Mouse (Mus musculus): ENCODE measurements around the gene Dedd. TPM values are rescaled to one million over a fixed set of nuclear protein-coding genes. Genes with fewer than 3 reads are reported as not detected.

Dedd gene
- polyA plus RNA-seq, 2 experiments from 2014 or later: 36.8 to 43.8 TPM

DNA sequence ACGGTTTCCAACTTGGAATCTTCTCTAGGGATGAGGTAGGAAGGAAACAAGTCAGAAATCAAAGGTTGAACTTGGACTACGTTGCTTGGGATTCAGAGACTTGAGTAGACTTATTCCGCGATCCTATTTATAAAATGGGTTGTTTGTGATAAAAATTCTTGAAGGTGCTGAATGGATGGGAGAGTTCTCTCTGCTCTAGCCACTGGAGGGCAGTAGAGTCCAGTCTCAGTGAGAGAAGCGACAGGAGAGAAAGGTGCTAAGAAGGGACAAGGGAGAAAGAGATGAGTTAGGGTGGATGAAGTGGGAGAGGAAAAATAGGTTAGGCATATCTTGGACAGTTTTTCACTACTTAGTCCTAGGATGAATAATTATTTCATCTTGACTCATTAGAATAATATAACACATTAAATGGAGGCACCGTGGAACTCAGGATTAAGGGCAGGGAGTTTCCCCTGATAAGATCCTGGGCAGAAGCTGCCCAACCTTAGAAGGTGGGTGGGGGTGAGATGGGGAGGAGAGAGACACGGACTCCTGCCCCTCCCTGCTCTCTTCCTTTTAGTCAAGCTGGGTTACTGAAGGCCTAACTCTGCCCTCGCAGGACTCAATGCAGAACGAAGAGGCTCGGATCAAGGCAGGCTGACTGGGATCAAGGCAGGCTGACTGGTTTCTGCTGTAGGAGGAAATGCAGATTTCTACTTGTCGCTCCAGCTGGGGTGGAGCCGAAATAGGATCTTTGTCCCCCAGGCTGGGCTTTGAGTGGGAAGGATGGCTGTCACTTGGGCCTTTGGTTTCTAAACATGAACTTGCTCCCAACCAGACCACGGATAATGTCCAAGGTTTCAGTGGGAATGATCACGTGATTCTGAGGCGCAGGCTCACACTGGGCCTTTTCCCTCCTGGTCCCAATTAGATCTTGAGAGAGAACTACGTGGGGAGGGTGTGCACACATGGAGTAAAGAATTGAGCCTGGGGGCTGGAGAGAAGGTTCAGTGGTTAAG is 32.5 kb downstream of the Dedd start:
- peak; percentile 73 for ATAC-seq

- ATAC-seq: no peak
Measured at GRCm38 (mm10) chr1:171365934-171366333, 37.0 kb downstream of the Dedd start.

- ATAC-seq: no peak
Measured at GRCm38 (mm10) chr1:171369845-171370556, 41.1 kb downstream of the Dedd start, which contains the start of gene Nectin4. Gene Nectin4 (plus strand): TSS chr1:171370099.

DNA sequence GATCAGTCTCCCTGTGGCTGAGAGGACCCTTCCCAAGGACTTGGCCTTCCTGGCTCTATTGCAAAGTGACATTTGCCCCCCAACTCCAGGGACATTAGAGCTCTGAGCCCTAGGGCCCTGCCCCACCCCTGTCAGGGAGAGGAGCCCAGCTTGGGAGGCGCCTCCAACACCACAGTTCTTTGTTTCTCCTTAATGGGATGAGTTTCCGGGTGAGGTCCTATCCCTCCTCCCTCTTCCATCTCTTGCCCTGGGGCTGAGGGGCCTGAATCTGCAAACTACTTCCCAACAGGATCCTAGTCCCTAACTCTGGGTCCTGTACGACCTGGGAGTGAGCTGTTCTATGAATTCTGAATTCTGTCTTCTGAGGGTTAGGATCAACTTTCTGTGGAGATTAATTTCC is 43.9 kb downstream of the Dedd start:
- ATAC-seq: no peak

GRCm38 (mm10) chr1:171373946-171374345 is 45.0 kb downstream of the Dedd start:
- no peak for ATAC-seq

DNA sequence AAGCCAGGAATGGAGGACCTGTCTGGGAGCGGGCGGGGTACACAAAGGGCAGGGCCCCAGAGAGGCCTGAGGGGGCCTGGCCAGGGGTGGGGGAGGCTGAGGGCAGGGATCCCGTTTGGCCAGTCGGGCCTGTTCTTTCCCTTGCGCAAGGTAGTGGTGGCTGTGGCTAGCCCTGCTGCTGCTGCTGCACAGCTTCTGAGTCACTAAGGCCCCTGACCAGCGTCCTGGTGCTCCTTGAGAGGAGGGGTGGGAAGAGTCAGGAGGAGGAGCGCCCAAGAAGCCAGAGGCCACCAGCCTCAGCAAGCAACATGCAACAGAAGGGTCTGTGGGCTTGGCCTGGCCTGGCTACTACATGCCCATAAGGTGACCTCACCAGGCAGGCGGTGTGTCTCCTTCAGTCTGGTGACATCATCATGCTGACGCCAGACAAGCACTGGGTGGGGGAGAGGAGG is 46.7 kb downstream of the Dedd start:
- ATAC-seq: no peak

- ATAC-seq: no peak
Measured at GRCm38 (mm10) chr1:171378298-171378697, 49.4 kb downstream of the Dedd start.

DNA sequence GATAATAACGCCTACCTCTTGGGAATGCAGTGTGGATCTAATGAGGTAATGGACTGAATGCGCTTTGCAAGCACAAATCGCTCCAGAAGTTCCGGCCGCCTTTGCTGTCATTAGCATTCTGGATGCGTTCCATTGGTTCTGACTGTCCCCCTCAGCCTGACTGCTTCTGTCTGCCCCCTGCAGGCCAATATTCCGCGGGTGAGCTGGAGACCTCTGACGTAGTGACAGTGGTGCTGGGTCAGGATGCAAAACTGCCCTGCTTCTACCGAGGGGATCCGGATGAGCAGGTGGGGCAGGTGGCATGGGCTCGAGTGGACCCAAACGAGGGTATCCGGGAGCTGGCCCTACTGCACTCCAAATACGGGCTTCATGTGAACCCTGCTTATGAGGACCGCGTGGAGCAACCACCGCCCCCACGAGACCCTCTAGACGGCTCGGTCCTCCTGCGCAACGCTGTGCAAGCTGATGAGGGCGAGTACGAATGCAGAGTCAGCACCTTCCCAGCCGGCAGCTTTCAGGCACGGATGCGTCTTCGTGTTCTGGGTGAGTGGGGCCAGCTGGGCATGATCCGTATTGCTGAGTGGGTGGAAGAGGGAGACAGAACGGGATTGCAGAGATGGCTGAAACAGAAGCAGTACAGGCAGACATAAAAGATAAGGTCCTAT is 51.1 kb downstream of the Dedd start:
- ATAC-seq: peak; percentile 99

GRCm38 (mm10) chr1:171382096-171382620 is 53.2 kb downstream of the Dedd start:
- no peak for ATAC-seq

DNA sequence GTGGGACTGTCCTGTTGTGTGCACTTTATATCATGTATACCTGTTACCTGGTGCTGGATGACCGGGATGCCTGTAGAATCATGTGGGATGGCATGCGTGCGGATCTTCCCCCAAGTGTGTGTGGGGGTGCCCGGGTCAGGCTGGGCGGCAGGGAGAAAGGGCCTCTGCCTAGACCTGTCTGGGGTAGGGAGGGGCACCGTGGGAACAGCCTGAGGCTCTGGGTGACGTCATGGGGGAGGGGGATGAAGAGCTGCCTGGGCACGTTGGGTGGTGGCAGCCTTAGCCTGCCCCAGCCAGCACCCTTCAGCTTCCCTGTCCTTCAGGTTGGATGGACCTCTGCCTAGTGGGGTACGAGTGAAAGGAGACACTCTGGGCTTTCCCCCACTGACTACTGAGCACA is 55.4 kb downstream of the Dedd start:
- ATAC-seq: no peak

DNA sequence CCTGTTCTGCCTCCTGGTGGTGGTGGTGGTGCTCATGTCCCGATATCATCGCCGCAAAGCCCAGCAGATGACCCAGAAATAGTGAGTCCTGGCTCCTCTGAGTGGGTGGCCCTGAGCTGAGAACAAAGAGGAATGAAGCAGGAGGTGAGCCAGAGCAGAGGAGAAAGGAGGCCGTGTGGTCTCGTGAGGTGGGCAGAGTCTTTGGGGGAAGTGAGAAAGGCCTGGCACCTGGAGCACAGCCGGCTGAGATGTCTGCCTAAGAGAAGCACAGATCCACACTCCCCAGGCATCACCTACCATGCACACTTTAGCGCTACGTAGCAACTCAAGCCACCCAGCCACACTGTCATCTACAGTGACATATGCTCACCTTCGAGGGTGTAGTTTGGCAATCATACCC is 56.2 kb downstream of the Dedd start:
- ATAC-seq: no peak

GRCm38 (mm10) chr1:171387099-171387498 is 58.2 kb downstream of the Dedd start:
- ATAC-seq: no peak

DNA sequence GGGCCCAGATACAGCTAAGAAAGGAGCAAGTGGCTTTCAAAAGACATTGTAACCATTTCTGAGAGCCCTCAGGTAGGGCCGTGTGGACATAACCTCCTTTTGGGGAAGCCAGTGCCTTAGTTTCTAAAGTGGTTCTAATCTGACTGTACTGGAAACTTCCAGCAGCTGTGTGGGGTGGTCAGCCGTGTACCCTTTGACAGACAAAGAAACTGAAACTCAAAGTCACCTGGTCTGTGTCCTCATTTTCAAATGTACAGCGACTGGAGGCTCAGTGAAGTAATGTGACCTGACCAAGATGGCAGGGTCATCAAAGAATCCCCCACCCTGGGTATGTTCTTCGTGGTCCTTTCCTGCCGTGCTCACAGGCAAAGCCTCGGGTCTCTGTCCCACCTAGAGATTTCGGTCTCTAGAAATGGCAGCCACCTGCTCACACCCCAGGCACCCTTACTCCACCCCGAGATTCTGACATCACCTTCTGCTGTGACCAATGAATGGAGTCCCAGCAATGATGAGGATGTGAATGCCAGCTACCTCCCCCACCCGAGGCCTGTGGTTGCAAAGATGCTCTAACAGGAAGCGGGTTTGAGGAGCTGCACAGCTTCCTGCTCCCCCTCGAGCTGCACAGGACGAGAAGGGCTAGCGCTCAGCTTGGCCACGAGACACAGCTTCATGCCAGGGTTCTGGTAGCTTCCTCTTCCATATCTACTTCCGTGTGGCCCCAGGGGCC is 59.6 kb downstream of the Dedd start, which contains the start of gene Arhgap30:
Arhgap30 (plus strand) TSS at position 579 of the 727 bp plus-strand sequence.
- ATAC-seq: peak; percentile 86

DNA sequence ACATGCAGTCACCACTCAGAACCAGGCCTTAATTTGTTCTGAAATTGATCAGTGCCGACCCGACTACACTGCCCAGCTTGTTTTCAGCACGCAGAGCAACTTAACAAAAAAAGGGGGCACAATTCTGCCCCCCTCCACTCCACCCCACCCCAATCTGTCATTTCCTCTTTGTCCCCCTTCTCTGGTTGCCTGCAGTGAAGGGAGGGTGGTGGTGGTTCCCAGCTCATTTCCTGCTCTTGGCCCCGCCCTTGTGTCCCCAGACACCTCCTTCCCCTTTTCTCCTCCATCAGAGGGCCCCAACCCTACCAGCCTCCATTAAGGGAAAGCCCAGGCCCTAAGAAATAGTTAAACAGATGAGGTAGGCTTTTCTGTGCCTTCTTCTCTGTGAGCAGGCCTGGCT is 61.2 kb downstream of the Dedd start:
- peak; percentile 74 for ATAC-seq

Other genes with a start within 250 kb of the Dedd start
- gene Cfap126, start 215.2 kb upstream of the Dedd start, polyA plus RNA-seq (2017; shearing (Covaris generic)): 1 to 10 TPM; 4.8 to 5.5 TPM
- 100 to 1,000 TPM; 135 to 150 TPM for gene Sdhc, start 178.5 kb upstream of the Dedd start, polyA plus RNA-seq (2017; shearing (Covaris generic))
- not detected for gene Mpz, start 178.4 kb upstream of the Dedd start, polyA plus RNA-seq (2017; shearing (Covaris generic))
- gene Pcp4l1, start 132.9 kb upstream of the Dedd start, polyA plus RNA-seq (2017; shearing (Covaris generic)): not detected
- under 1 TPM; 0.15 to 0.54 TPM for gene Nr1i3, start 115.2 kb upstream of the Dedd start, polyA plus RNA-seq (2017; shearing (Covaris generic))
- 10 to 100 TPM; 24.0 to 48.7 TPM for gene Tomm40l, start 106.6 kb upstream of the Dedd start, polyA plus RNA-seq (2017; shearing (Covaris generic))
- gene Apoa2, start 104.1 kb upstream of the Dedd start, polyA plus RNA-seq (2017; shearing (Covaris generic)): under 1 TPM in 1 of 2 experiments, not detected in 1; 0.75 TPM
- 1 to 10 TPM; 1.8 to 3.5 TPM for gene Fcer1g, start 94.8 kb upstream of the Dedd start, polyA plus RNA-seq (2017; shearing (Covaris generic))
- gene Adamts4, start 78.7 kb upstream of the Dedd start, polyA plus RNA-seq (2017; shearing (Covaris generic)): under 1 TPM in 1 of 2 experiments, not detected in 1; 0.13 TPM
- gene Ndufs2, start 77.8 kb upstream of the Dedd start, polyA plus RNA-seq (2017; shearing (Covaris generic)): 100 to 1,000 TPM; 115 to 119 TPM
- gene B4galt3, start 58.8 kb upstream of the Dedd start, polyA plus RNA-seq (2017; shearing (Covaris generic)): 10 to 100 TPM; 56.0 to 93.6 TPM
- gene Ppox, start 48.0 kb upstream of the Dedd start, polyA plus RNA-seq (2017; shearing (Covaris generic)): 100 to 1,000 TPM in 1 of 2 experiments, 10 to 100 TPM in 1; 70.8 to 108 TPM
- gene Usp21, start 41.2 kb upstream of the Dedd start, polyA plus RNA-seq (2017; shearing (Covaris generic)): 10 to 100 TPM; 22.6 to 27.9 TPM
- 10 to 100 TPM; 74.0 to 84.4 TPM for gene Ufc1, start 34.1 kb upstream of the Dedd start, polyA plus RNA-seq (2017; shearing (Covaris generic))
- gene Nit1, start 16.5 kb downstream of the Dedd start, polyA plus RNA-seq (2017; shearing (Covaris generic)): 10 to 100 TPM; 31.7 to 40.3 TPM
- gene Pfdn2, start 16.5 kb downstream of the Dedd start, polyA plus RNA-seq (2017; shearing (Covaris generic)): 10 to 100 TPM; 69.6 to 75.8 TPM
- under 1 TPM; 0.36 to 0.72 TPM for gene Klhdc9, start 31.7 kb downstream of the Dedd start, polyA plus RNA-seq (2017; shearing (Covaris generic))
- under 1 TPM in 1 of 2 experiments, not detected in 1; 0.12 TPM for gene Nectin4, start 41.0 kb downstream of the Dedd start, polyA plus RNA-seq (2017; shearing (Covaris generic))
- gene Arhgap30, start 59.8 kb downstream of the Dedd start, polyA plus RNA-seq (2017; shearing (Covaris generic)): 10 to 100 TPM; 74.7 to 90.4 TPM
- gene Usf1, start 82.2 kb downstream of the Dedd start, polyA plus RNA-seq (2017; shearing (Covaris generic)): 100 to 1,000 TPM in 1 of 2 experiments, 10 to 100 TPM in 1; 62.2 to 115 TPM
- gene Tstd1, start 89.7 kb downstream of the Dedd start, polyA plus RNA-seq (2017; shearing (Covaris generic)): 10 to 100 TPM; 10.0 to 20.1 TPM
- 1 to 10 TPM in 1 of 2 experiments, under 1 TPM in 1; 0.16 to 1.1 TPM for gene F11r, start 108.4 kb downstream of the Dedd start, polyA plus RNA-seq (2017; shearing (Covaris generic))
- 10 to 100 TPM; 10.5 to 11.7 TPM for gene Alyref2, start 174.3 kb downstream of the Dedd start, polyA plus RNA-seq (2017; shearing (Covaris generic))
- not detected for gene Itln1, start 206.1 kb downstream of the Dedd start, polyA plus RNA-seq (2017; shearing (Covaris generic))
- 1 to 10 TPM in 1 of 2 experiments, under 1 TPM in 1; 0.55 to 1.3 TPM for gene Cd244a, start 230.0 kb downstream of the Dedd start, polyA plus RNA-seq (2017; shearing (Covaris generic))

All from CD4-positive, CD25-positive, alpha-beta regulatory T cell, adult 4 months (primary cell).